Mouse (Mus musculus) kidney, postnatal 36 days (tissue): ENCODE measurements at regions not wholly inside any gene's neighbourhood (a gene's known extent, or its start where the extent isn't known, plus 50 kb on each side); places are given as distances from the start of the nearest gene placed in this dataset.

Source experiments
- DNase-seq, 2 experiments: peaks; one replicate each; pipeline ENCODE4 v3.0.0; 2021 to 2022; ENCODE audit warnings: mixed read lengths in 2 of 2

- DNase-seq: peak; percentile 20 to 80
These were observed 118.2 kb upstream of the Gm21876 start for GRCm38 (mm10) chrX:21293666-21294065.

GRCm38 (mm10) chrX:21295460-21295859 lies 120.0 kb upstream of the Gm21876 start:
- DNase-seq: peak in 1 of 2 experiments; percentile 23

- no peak for DNase-seq
These were observed 121.9 kb upstream of the Gm21876 start for GRCm38 (mm10) chrX:21297349-21297748.

- peak in 1 of 2 experiments; percentile 15 for DNase-seq
These were observed 149.8 kb upstream of the Agtr2 start for GRCm38 (mm10) chrX:21334499-21335032.

- no peak for DNase-seq
These were observed 139.9 kb upstream of the Agtr2 start for GRCm38 (mm10) chrX:21344397-21344796.

- peak; percentile 6 to 40 for DNase-seq
These were observed 133.8 kb upstream of the Agtr2 start for GRCm38 (mm10) chrX:21350503-21350902.

- peak in 1 of 2 experiments; percentile 21 for DNase-seq
These were observed 132.0 kb upstream of the Agtr2 start for GRCm38 (mm10) chrX:21352350-21352749.

- DNase-seq: peak in 1 of 2 experiments; percentile 11
These were observed 123.3 kb upstream of the Agtr2 start for GRCm38 (mm10) chrX:21360771-21361667.

- DNase-seq: no peak
These were observed 99.1 kb upstream of the Agtr2 start for GRCm38 (mm10) chrX:21385221-21385620.

GRCm38 (mm10) chrX:21389992-21390391 lies 94.4 kb upstream of the Agtr2 start:
- no peak for DNase-seq

- no peak for DNase-seq
These were observed 91.1 kb upstream of the Agtr2 start for GRCm38 (mm10) chrX:21393212-21393611.

GRCm38 (mm10) chrX:21424797-21425196 lies 59.5 kb upstream of the Agtr2 start:
- DNase-seq: peak in 1 of 2 experiments; percentile 26

GRCm38 (mm10) chrX:21428081-21428480 lies 56.3 kb upstream of the Agtr2 start:
- peak in 1 of 2 experiments; percentile 4 for DNase-seq

GRCm38 (mm10) chrX:21433501-21433900 lies 50.8 kb upstream of the Agtr2 start:
- no peak for DNase-seq
